Mouse (Mus musculus) limb, embryonic 11.5 days (tissue): ENCODE results near the gene Jhy. TPM values are rescaled to one million over a fixed set of nuclear protein-coding genes. Genes with fewer than 3 reads are reported as not detected.
A peak's percentile ranks its signal among the peaks of the same experiment; 100 is the strongest.

Source experiments
- ATAC-seq: fragments of 200-750 bp; cut with Nextera tagmentation; 2 replicates; pipeline ENCODE4 v1.8.0; 2017; ENCODE audit warnings: low read depth; ENCODE audit not compliant: insufficient number of reproducible peaks, low FRiP score, low TSS enrichment
- DNase-seq: peaks from one replicate; pipeline ENCODE4 v3.0.0-alpha.2; 2015; ENCODE audit warnings: low spot score
- H3K27ac ChIP-seq: fragments of 300-500 bp; sonication (generic); replicated peaks from 2 replicates; pipeline ENCODE4 v1.5.1; 2014; ENCODE audit warnings: low read depth, mild to moderate bottlenecking, low read length
- H3K27me3 ChIP-seq: fragments of 300-500 bp; sonication (generic); 2 replicates; pipeline ENCODE4 v1.6.1; 2014; ENCODE audit warnings: mild to moderate bottlenecking, low read length, mixed read lengths; ENCODE audit not compliant: control insufficient read depth, insufficient read depth
- H3K36me3 ChIP-seq: fragments of 300-500 bp; sonication (generic); 2 replicates; pipeline ENCODE4 v1.6.1; 2014; ENCODE audit warnings: mild to moderate bottlenecking, low read length, moderate library complexity, mixed read lengths; ENCODE audit not compliant: control insufficient read depth, insufficient read depth
- H3K4me1 ChIP-seq: fragments of 300-500 bp; sonication (generic); 2 replicates; pipeline ENCODE4 v1.6.1; 2014; ENCODE audit warnings: low read length, mixed read lengths; ENCODE audit not compliant: control insufficient read depth, insufficient read depth
- H3K4me2 ChIP-seq: fragments of 300-500 bp; sonication (generic); 2 replicates; pipeline ENCODE4 v1.6.1; 2014; ENCODE audit warnings: low read depth, mild to moderate bottlenecking, moderate library complexity; ENCODE audit not compliant: severe bottlenecking
- H3K4me3 ChIP-seq: fragments of 300-500 bp; sonication (generic); 2 replicates; pipeline ENCODE4 v1.5.1; 2014; ENCODE audit warnings: low read depth, low read length
- H3K9ac ChIP-seq: fragments of 300-500 bp; sonication (generic); 2 replicates; pipeline ENCODE4 v1.6.1; 2014; ENCODE audit warnings: mild to moderate bottlenecking, low read length
- H3K9me3 ChIP-seq: fragments of 300-500 bp; sonication (generic); 2 replicates; pipeline ENCODE4 v1.6.1; 2016; ENCODE audit warnings: low read length; ENCODE audit not compliant: control insufficient read depth
- WGBS: fragments of 180-500 bp; shearing (Covaris S2); extraction: QIAGEN DNeasy Blood & Tissue Kit; methylation state at CpG from one replicate; pipeline ENCODE4 v1.1.7; 2014; 5-methylcytosine and 5-hydroxymethylcytosine counted together
- polyA plus RNA-seq: library from polyadenylated mRNA; unstranded; fragments of >200 nt; fragmentation: Nextera tagmentation; extraction: Ambion mirVana; gene quantifications from 2 replicates; pipeline ENCODE4 v1.2.1, GENCODE M21; 2014

Jhy gene
- polyA plus RNA-seq, 1 experiment from 2014 or later: 0.27 TPM

DNA sequence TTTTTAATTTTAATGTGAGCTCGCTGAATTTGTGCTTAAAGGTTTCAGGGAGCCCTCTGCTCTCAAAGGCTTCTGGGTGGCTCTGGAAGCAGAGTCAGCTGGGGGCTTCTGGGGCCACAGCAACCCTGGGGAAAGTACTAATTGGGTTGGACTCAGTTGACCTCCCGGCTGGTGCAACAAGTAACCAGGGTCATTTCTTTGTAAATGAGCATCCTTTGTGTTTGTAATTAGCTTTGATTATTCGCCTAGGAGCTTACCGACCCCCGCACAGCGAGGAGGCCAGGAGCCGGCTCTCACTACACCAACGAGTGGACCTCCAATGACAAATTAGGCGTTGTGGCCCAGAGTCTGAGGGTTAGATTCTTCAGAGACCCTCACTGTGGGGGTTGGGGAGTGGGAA lies 104.7 kb downstream of the Jhy start:
- 0 out of 2 replicates have a peak, but pooled peaks cover 6% of the 10 kb centered on the region for H3K4me1 ChIP-seq
- WGBS: 2% methylated on average over 9 of the region's 9 CpGs
- H3K9ac ChIP-seq: no peak overlapping the region
- H3K27me3 ChIP-seq: 0 out of 2 replicates have a peak, but pooled peaks cover 2% of the 10 kb centered on the region
- H3K9me3 ChIP-seq: no peaks in the 10 kb centered on the region
- peak overlapping the region; percentile 32 for H3K4me3 ChIP-seq
- H3K36me3 ChIP-seq: no peaks in the 10 kb centered on the region
- H3K27ac ChIP-seq: no peak overlapping the region
- DNase-seq (no peak), ATAC-seq (no peak)
- H3K4me2 ChIP-seq: peak overlapping the region; percentile 42; the same call in 1 of the 2 replicates

DNA sequence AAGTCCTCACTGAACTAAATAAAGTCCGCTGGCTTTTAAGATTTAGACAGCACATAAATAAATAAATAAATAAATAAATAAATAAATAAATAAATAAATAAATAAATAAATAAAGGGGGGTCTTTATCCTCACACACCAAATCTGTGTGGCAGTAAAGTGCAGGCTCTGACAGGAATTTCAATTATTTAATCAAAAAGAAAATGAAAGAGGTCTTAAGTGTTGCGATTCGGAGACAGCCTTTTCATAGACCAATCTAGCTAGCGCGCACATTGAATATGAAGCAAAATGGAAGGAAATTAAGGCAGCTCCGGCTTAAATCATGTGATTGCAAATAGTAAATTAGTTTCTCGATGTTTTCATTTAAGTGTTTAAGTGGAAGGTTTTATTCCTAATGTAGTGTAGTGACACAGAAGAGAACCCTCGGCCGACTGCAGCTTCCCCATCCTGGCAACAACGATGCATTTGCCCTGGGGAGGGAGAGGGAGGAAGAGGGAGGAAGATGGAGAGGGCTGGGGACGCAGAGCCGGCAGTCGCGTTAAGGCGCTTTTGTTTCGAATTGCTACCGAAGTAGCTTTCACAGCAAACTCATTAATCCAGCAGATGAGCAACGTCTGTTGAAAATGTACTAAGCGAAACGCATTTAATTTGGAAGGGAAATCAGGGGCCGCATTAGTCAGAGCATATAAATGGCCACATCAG lies 105.3 kb downstream of the Jhy start:
- Histone ChIP-seq H3K4me1 (0 out of 2 replicates have a peak, but pooled peaks cover 6% of the 10 kb centered on the region), H3K9ac (peak overlapping the region; percentile 34), H3K9me3 (no peaks in the 10 kb centered on the region), H3K27ac (no peak overlapping the region), H3K36me3 (no peaks in the 10 kb centered on the region), H3K4me2 (peak overlapping the region; percentile 42), H3K27me3 (0 out of 2 replicates have a peak, but pooled peaks cover 2% of the 10 kb centered on the region), H3K4me3 (peak overlapping the region; percentile 32)
- DNase-seq: peak; percentile 44
- no peak for ATAC-seq
- 10% methylated on average over 21 of the region's 21 CpGs for WGBS

DNA sequence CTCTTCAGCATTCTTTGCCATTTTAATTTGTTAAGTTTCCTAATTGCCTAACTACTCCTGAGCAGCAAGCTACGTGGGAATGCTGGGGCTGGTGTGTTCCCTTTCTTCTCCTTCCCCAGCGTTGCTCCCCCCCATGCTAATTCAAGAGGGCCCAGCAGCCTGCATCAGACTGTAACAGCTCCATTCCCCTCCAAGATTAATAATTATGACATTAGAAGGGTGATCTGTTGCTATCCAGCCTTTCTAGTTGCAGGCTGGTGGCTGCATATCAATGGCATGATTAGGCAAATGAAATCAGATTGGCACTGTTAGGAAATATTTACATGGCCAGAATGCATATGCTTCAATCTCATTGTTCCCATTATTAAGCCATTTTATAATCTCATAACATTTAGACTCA lies 112.4 kb downstream of the Jhy start:
- H3K4me1 ChIP-seq: no peaks in the 10 kb centered on the region
- no peak for DNase-seq
- WGBS: 44% methylated on average over 2 of the region's 2 CpGs

More for the DNA sequence above, 112.4 kb downstream of the Jhy start:
- no peak for ATAC-seq
- Histone ChIP-seq H3K27me3 (no peaks in the 10 kb centered on the region), H3K36me3 (no peaks in the 10 kb centered on the region), H3K9me3 (no peaks in the 10 kb centered on the region), H3K9ac (no peak overlapping the region), H3K4me2 (no peak overlapping the region), H3K4me3 (no peak overlapping the region), H3K27ac (no peak overlapping the region)

Other genes with a start within 250 kb of the Jhy start
- gene Hspa8, start 163.1 kb downstream of the Jhy start, polyA plus RNA-seq: 3,724 and 3,791 TPM in 2 replicates
- not detected in 2 replicates for gene Bsx, start 90.0 kb downstream of the Jhy start, polyA plus RNA-seq
- gene Crtam, start 40.5 kb upstream of the Jhy start, polyA plus RNA-seq: 0.32 and 0.35 TPM in 2 replicates
- 6.6 and 8.2 TPM in 2 replicates for gene Ubash3b, start 197.6 kb upstream of the Jhy start, polyA plus RNA-seq